Mouse (Mus musculus): ENCODE measurements around the gene Sac3d1. TPM values are rescaled to one million over a fixed set of nuclear protein-coding genes. Genes with fewer than 3 reads are reported as not detected.
"Not testable (repeated sequence)": the region's sequence is repeated elsewhere in the genome, so short reads cannot be mapped to it uniquely, and the experiment has no call there.

The Sac3d1 gene
- polyA plus RNA-seq, 1 experiment, result 30.4 TPM

- DNase-seq (ENCODE audit: low read depth in 1 of 2, low spot score in 2 of 2), result peak; percentile 70 to 82
- H3K27me3 ChIP-seq (ENCODE audit: control insufficient read depth, insufficient read depth, low read length), result no peaks in the 10 kb centered on the region
- peak; percentile 45; the same call in 1 of the 2 replicates for TF ChIP-seq CTCF (IDR thresholded peaks at IDR 0.05; ENCODE audit: extremely low read depth, insufficient read depth, insufficient read length, insufficient replicate concordance)
- no peak for TF ChIP-seq POLR2A (IDR thresholded peaks at IDR 0.05; ENCODE audit: low read depth, low read length)
- H3K36me3 ChIP-seq (ENCODE audit: control insufficient read depth, insufficient read depth, low read length), result no peaks in the 10 kb centered on the region; the same call in 1 of the 2 replicates
- H3K4me1 ChIP-seq (ENCODE audit: control insufficient read depth, insufficient read depth, insufficient read length), result no peaks in the 10 kb centered on the region
- WGBS, result 2% methylated on average over 15 of the region's 15 CpGs
- peak within 1 kb of the TSS; percentile 97 for H3K27ac ChIP-seq (ENCODE audit: insufficient read depth, low read length)
- H3K4me3 ChIP-seq (ENCODE audit: extremely low read depth, insufficient read depth, insufficient read length), result peak within 1 kb of the TSS; percentile 96
Observed at GRCm38 (mm10) chr19:6141394-6141749, 22.9 kb upstream of the Sac3d1 start, which contains the start of gene Arl2. TSS of gene Arl2 (minus strand) at chr19:6141548.

GRCm38 (mm10) chr19:6140678-6141393 is 22.4 kb upstream of the Sac3d1 start, which contains the start of gene Batf2:
TSS of gene Batf2 (plus strand) at chr19:6140983.
- 1% methylated on average over 63 of the region's 68 CpGs for WGBS
- H3K27ac ChIP-seq (ENCODE audit: insufficient read depth, low read length), result peak within 1 kb of the TSS; percentile 97
- H3K4me3 ChIP-seq (ENCODE audit: extremely low read depth, insufficient read depth, insufficient read length), result peak within 1 kb of the TSS; percentile 96
- TF ChIP-seq CTCF (IDR thresholded peaks at IDR 0.05; ENCODE audit: extremely low read depth, insufficient read depth, insufficient read length, insufficient replicate concordance) (peak; percentile 79), POLR2A (IDR thresholded peaks at IDR 0.05; ENCODE audit: low read depth, low read length) (peak; percentile 11; the same call in 1 of the 2 replicates)
- H3K4me1 ChIP-seq (ENCODE audit: control insufficient read depth, insufficient read depth, insufficient read length), result no peaks in the 10 kb centered on the region
- no peaks in the 10 kb centered on the region for H3K27me3 ChIP-seq (ENCODE audit: control insufficient read depth, insufficient read depth, low read length)
- H3K36me3 ChIP-seq (ENCODE audit: control insufficient read depth, insufficient read depth, low read length), result no peaks in the 10 kb centered on the region; the same call in 1 of the 2 replicates
- DNase-seq (ENCODE audit: low read depth in 1 of 2, low spot score in 2 of 2), result peak; percentile 85 to 91

GRCm38 (mm10) chr19:6140374-6140677 is 21.9 kb upstream of the Sac3d1 start:
- DNase-seq (ENCODE audit: low read depth in 1 of 2, low spot score in 2 of 2), result no peak
- H3K4me3 ChIP-seq (ENCODE audit: extremely low read depth, insufficient read depth, insufficient read length), result peak overlapping the region; percentile 96
- 1% methylated on average over 16 of the region's 16 CpGs for WGBS
- H3K27ac ChIP-seq (ENCODE audit: insufficient read depth, low read length), result peak overlapping the region; percentile 97
- H3K27me3 ChIP-seq (ENCODE audit: control insufficient read depth, insufficient read depth, low read length), result no peaks in the 10 kb centered on the region
- H3K4me1 ChIP-seq (ENCODE audit: control insufficient read depth, insufficient read depth, insufficient read length), result no peaks in the 10 kb centered on the region
- TF ChIP-seq CTCF (IDR thresholded peaks at IDR 0.05; ENCODE audit: extremely low read depth, insufficient read depth, insufficient read length, insufficient replicate concordance) (no peak), POLR2A (IDR thresholded peaks at IDR 0.05; ENCODE audit: low read depth, low read length) (no peak)
- no peaks in the 10 kb centered on the region; the same call in 1 of the 2 replicates for H3K36me3 ChIP-seq (ENCODE audit: control insufficient read depth, insufficient read depth, low read length)

- Histone ChIP-seq H3K27me3 (ENCODE audit: control insufficient read depth, insufficient read depth, low read length) (no peaks in the 10 kb centered on the region), H3K4me3 (ENCODE audit: extremely low read depth, insufficient read depth, insufficient read length) (no peak overlapping the region), H3K27ac (ENCODE audit: insufficient read depth, low read length) (no peak overlapping the region), H3K36me3 (ENCODE audit: control insufficient read depth, insufficient read depth, low read length) (no peaks in the 10 kb centered on the region; the same call in 1 of the 2 replicates), H3K4me1 (ENCODE audit: control insufficient read depth, insufficient read depth, insufficient read length) (no peaks in the 10 kb centered on the region)
- DNase-seq (ENCODE audit: low read depth in 1 of 2, low spot score in 2 of 2), result no peak
- WGBS, result 91% methylated on average over 6 of the region's 6 CpGs
- TF ChIP-seq POLR2A (IDR thresholded peaks at IDR 0.05; ENCODE audit: low read depth, low read length), result no peak
- TF ChIP-seq CTCF (IDR thresholded peaks at IDR 0.05; ENCODE audit: extremely low read depth, insufficient read depth, insufficient read length, insufficient replicate concordance), result no peak
Observed at GRCm38 (mm10) chr19:6139701-6140100, 21.3 kb upstream of the Sac3d1 start.

- WGBS, result 92% methylated on average over 3 of the region's 3 CpGs
- Histone ChIP-seq H3K36me3 (ENCODE audit: control insufficient read depth, insufficient read depth, low read length) (no peaks in the 10 kb centered on the region; the same call in 1 of the 2 replicates), H3K4me3 (ENCODE audit: extremely low read depth, insufficient read depth, insufficient read length) (no peak overlapping the region), H3K27me3 (ENCODE audit: control insufficient read depth, insufficient read depth, low read length) (no peaks in the 10 kb centered on the region), H3K4me1 (ENCODE audit: control insufficient read depth, insufficient read depth, insufficient read length) (no peaks in the 10 kb centered on the region), H3K27ac (ENCODE audit: insufficient read depth, low read length) (no peak overlapping the region)
- DNase-seq (ENCODE audit: low read depth in 1 of 2, low spot score in 2 of 2), result no peak
- no peak for TF ChIP-seq POLR2A (IDR thresholded peaks at IDR 0.05; ENCODE audit: low read depth, low read length)
- TF ChIP-seq CTCF (IDR thresholded peaks at IDR 0.05; ENCODE audit: extremely low read depth, insufficient read depth, insufficient read length, insufficient replicate concordance), result no peak
Observed at GRCm38 (mm10) chr19:6136397-6136796, 17.9 kb upstream of the Sac3d1 start.

- DNase-seq (ENCODE audit: low read depth in 1 of 2, low spot score in 2 of 2); H3K4me1 ChIP-seq (ENCODE audit: control insufficient read depth, insufficient read depth, insufficient read length); H3K4me3 ChIP-seq (ENCODE audit: extremely low read depth, insufficient read depth, insufficient read length); H3K27me3 ChIP-seq (ENCODE audit: control insufficient read depth, insufficient read depth, low read length); H3K27ac ChIP-seq (ENCODE audit: insufficient read depth, low read length); H3K36me3 ChIP-seq (ENCODE audit: control insufficient read depth, insufficient read depth, low read length): not testable (repeated sequence)
- WGBS, result 48% methylated on average over 1 of the region's 1 CpGs
Observed at GRCm38 (mm10) chr19:6133197-6133596, 14.7 kb upstream of the Sac3d1 start.

- H3K27me3 ChIP-seq (ENCODE audit: control insufficient read depth, insufficient read depth, low read length), result no peaks in the 10 kb centered on the region
- WGBS, result 83% methylated on average over 7 of the region's 7 CpGs
- no peak overlapping the region; the same call in 1 of the 2 replicates for H3K27ac ChIP-seq (ENCODE audit: insufficient read depth, low read length)
- no peak for TF ChIP-seq POLR2A (IDR thresholded peaks at IDR 0.05; ENCODE audit: low read depth, low read length)
- TF ChIP-seq CTCF (IDR thresholded peaks at IDR 0.05; ENCODE audit: extremely low read depth, insufficient read depth, insufficient read length, insufficient replicate concordance), result no peak
- no peaks in the 10 kb centered on the region for H3K36me3 ChIP-seq (ENCODE audit: control insufficient read depth, insufficient read depth, low read length)
- DNase-seq (ENCODE audit: low read depth in 1 of 2, low spot score in 2 of 2), result no peak
- H3K4me1 ChIP-seq (ENCODE audit: control insufficient read depth, insufficient read depth, insufficient read length), result no peaks in the 10 kb centered on the region
- H3K4me3 ChIP-seq (ENCODE audit: extremely low read depth, insufficient read depth, insufficient read length), result no peak overlapping the region
Observed at GRCm38 (mm10) chr19:6132171-6132827, 13.8 kb upstream of the Sac3d1 start.

- not testable (repeated sequence) for H3K4me3 ChIP-seq (ENCODE audit: extremely low read depth, insufficient read depth, insufficient read length); H3K4me1 ChIP-seq (ENCODE audit: control insufficient read depth, insufficient read depth, insufficient read length); H3K36me3 ChIP-seq (ENCODE audit: control insufficient read depth, insufficient read depth, low read length); H3K27ac ChIP-seq (ENCODE audit: insufficient read depth, low read length); H3K27me3 ChIP-seq (ENCODE audit: control insufficient read depth, insufficient read depth, low read length); DNase-seq (ENCODE audit: low read depth in 1 of 2, low spot score in 2 of 2)
- WGBS, result 81% methylated on average over 7 of the region's 7 CpGs
Observed at GRCm38 (mm10) chr19:6130414-6131128, 12.1 kb upstream of the Sac3d1 start.

Data from spleen, adult 2 months (tissue).